Mouse (Mus musculus): Measurements from ENCODE around the gene Clca3a1.

DNA sequence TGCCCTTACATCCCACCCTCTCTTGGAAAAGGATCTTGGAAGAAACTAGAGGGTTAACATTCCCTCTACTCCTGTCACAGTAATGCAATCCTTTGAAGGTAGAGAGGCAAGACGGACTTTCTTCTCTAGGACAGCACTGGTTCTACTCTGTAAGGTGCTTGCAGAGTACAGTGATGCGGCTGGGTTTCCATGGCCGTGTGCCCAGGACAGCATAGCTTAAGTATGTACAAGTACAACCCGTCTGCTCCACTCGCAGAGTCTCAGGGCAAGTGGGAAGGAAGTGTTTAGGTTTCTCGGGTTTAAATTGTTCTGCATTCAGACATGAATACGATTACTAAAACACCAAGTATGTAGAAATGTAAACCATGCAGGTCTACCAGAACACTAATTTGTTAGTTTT lies 65.8 kb downstream of the Clca3a1 start:
- no peak for TF ChIP-seq POLR2A (IDR thresholded peaks at IDR 0.05; ENCODE audit: control insufficient read depth, extremely low read depth, insufficient read depth, low read length, poor library complexity)
- no peak for TF ChIP-seq CTCF (IDR thresholded peaks at IDR 0.05; ENCODE audit: borderline replicate concordance, control insufficient read depth, extremely low read depth, insufficient read depth, low read length, poor library complexity)

Measured in thymus, adult 2 months (tissue).